In the genomic region with DNA sequence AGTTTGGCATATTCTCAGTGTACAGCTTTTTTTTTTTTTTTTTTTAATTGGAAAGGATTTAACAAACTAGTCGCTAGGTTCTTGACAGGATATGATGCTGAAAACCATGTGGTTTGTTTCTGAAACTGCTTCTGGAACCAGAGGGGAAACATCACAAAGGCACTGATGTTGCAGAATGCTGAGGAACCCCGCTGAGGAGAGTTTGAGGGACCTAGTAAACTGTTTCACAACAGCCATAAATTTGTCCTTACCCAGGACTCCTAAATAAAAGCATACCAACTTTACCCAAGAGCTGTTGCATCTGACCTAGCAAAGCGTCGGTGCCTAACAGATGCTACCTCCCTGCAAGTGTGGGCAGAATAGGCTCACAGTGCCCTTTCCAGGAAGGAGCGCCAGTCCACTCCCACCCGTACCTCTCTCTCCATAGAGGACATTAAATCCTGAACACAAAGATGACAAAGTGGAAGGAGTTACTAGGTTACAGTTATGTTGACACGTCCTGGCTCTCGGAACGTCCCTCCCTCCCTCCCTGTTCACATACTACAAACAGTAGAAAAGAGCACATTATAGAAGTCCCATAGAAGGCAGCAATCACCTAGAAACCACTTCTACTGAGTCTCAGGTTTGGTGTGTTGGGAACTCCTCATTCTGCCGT, we compare ENCODE assay signal across 8 mouse cellular contexts. TPM values are rescaled to one million over a fixed set of nuclear protein-coding genes. Genes with fewer than 3 reads are reported as not detected.
DNase-seq lines count a peak whose midpoint lies in the region; ATAC-seq and TF ChIP-seq lines count a peak whose summit lies in the region.

No protein-coding gene starts in this region.

- peak overlapping the region; percentile 90 for H3K4me3 ChIP-seq in heart, embryonic 11.5 days (ENCODE audit: low read depth, low read length)
- H3K4me3 ChIP-seq in hindbrain, embryonic 15.5 days, result peak overlapping the region; percentile 82
- H3K4me3 ChIP-seq in midbrain, postnatal 0 days (ENCODE audit: low read depth, low read length), result no peak overlapping the region; the same call in 1 of the 2 replicates

- no peak for ATAC-seq in heart, embryonic 11.5 days (replicated peaks; ENCODE audit: insufficient number of reproducible peaks, low FRiP score, low TSS enrichment)
- peak; percentile 22 for ATAC-seq in activated CD4-positive, CD25-positive, alpha-beta regulatory T cell, adult 4 months
- no peak for ATAC-seq in hindbrain, embryonic 15.5 days (ENCODE audit: low FRiP score, low read depth)
- no peak for ATAC-seq in midbrain, postnatal 0 days (ENCODE audit: low FRiP score)

- 0 out of 2 replicates have a peak overlapping the region, but pooled peaks have one; percentile 62 for H3K27ac ChIP-seq in heart, embryonic 11.5 days (ENCODE audit: low read depth, low read length)
- H3K27ac ChIP-seq in hindbrain, embryonic 15.5 days (replicated peaks), result no peak overlapping the region
- H3K27ac ChIP-seq in midbrain, postnatal 0 days (ENCODE audit: low read depth, low read length), result no peak overlapping the region

- H3K9me3 ChIP-seq in heart, embryonic 11.5 days (replicated peaks; ENCODE audit: control insufficient read depth, low read length), result no peaks in the 10 kb centered on the region
- H3K9me3 ChIP-seq in hindbrain, embryonic 15.5 days, result no peaks in the 10 kb centered on the region
- H3K9me3 ChIP-seq in midbrain, postnatal 0 days (ENCODE audit: low read length), result no peaks in the 10 kb centered on the region

- H3K9ac ChIP-seq in heart, embryonic 11.5 days (ENCODE audit: low read depth, low read length), result peak overlapping the region; percentile 91; the same call in 1 of the 2 replicates
- H3K9ac ChIP-seq in hindbrain, embryonic 15.5 days, result no peak overlapping the region
- H3K9ac ChIP-seq in midbrain, postnatal 0 days (replicated peaks; ENCODE audit: low read length, poor library complexity, severe bottlenecking), result no peak overlapping the region

- H3K27me3 ChIP-seq in heart, embryonic 11.5 days (ENCODE audit: control insufficient read depth, insufficient read depth, low read length), result no peaks in the 10 kb centered on the region
- no peaks in the 10 kb centered on the region for H3K27me3 ChIP-seq in hindbrain, embryonic 15.5 days
- no peaks in the 10 kb centered on the region for H3K27me3 ChIP-seq in midbrain, postnatal 0 days (ENCODE audit: insufficient read depth, low read length)

- intact Hi-C loops in gastrocnemius, postnatal 14 days (cut with DNase I; ENCODE audit: low total_unique reads), result loop anchor here (10.0 kb wide), 1 partner anchor 145 kb away; no protein-coding TSS in a partner anchor

- TF ChIP-seq CTCF in midbrain, postnatal 0 days (IDR thresholded peaks at IDR 0.05), result no peak

- peaks cover 23% of the 10 kb centered on the region for H3K4me1 ChIP-seq in heart, embryonic 11.5 days (ENCODE audit: control insufficient read depth, insufficient read depth, low read length)
- H3K4me1 ChIP-seq in hindbrain, embryonic 15.5 days (replicated peaks), result peaks cover 28% of the 10 kb centered on the region
- H3K4me1 ChIP-seq in midbrain, postnatal 0 days (ENCODE audit: insufficient read depth, low read length), result peaks cover 3% of the 10 kb centered on the region; the same call in 1 of the 2 replicates

- H3K36me3 ChIP-seq in heart, embryonic 11.5 days (ENCODE audit: control insufficient read depth, insufficient read depth, low read length), result 0 out of 2 replicates have a peak, but pooled peaks cover 2% of the 10 kb centered on the region
- H3K36me3 ChIP-seq in hindbrain, embryonic 15.5 days, result no peaks in the 10 kb centered on the region
- H3K36me3 ChIP-seq in midbrain, postnatal 0 days (ENCODE audit: insufficient read depth, low read length), result no peaks in the 10 kb centered on the region

- DNase-seq in heart, adult 11 months, result no peak
- DNase-seq in midbrain, postnatal 0 days (ENCODE audit: low spot score), result no peak
- no peak for DNase-seq in cerebellum, postnatal 4 days (ENCODE audit: low spot score in 2 of 2)
- no peak for DNase-seq in ovary, postnatal 10 days (ENCODE audit: low spot score)
- DNase-seq in gastrocnemius, postnatal 14 days, result no peak

- H3K4me2 ChIP-seq in heart, embryonic 11.5 days, result peak overlapping the region; percentile 82
- H3K4me2 ChIP-seq in hindbrain, embryonic 15.5 days, result peak overlapping the region; percentile 77
- peak overlapping the region; percentile 85 for H3K4me2 ChIP-seq in midbrain, postnatal 0 days (ENCODE audit: low read depth, low read length, poor library complexity, severe bottlenecking)

- 49% methylated on average over 10 of the region's 10 CpGs for whole genome bisulfite sequencing in heart, embryonic 11.5 days (ENCODE audit: insufficient replicate concordance)
- WGBS in hindbrain, embryonic 15.5 days, result 51% methylated on average over 10 of the region's 10 CpGs
- 56% methylated on average over 10 of the region's 10 CpGs for WGBS in midbrain, postnatal 0 days

RNA-seq across cellular contexts. Expression of a gene that starts 1.3 kb away (rescaled TPM):
- 16.3 and 21.7 TPM in 2 replicates for polyA plus RNA-seq in heart, embryonic 11.5 days (2014; fragmentation: Nextera tagmentation; extraction: Ambion mirVana)
- 1 to 10 TPM; 3.3 to 4.2 TPM for polyA plus RNA-seq in activated CD4-positive, CD25-positive, alpha-beta regulatory T cell, adult 4 months (2017; shearing (Covaris generic))
- polyA plus RNA-seq in hindbrain, embryonic 15.5 days (2015; fragmentation: Nextera tagmentation; extraction: Ambion mirVana), result 5.6 and 6.1 TPM in 2 replicates
- 8.5 and 11.2 TPM in 2 replicates for total RNA-seq in midbrain, postnatal 0 days (2014; rRNA removed)
- polyA plus RNA-seq in midbrain, postnatal 0 days (2015; fragmentation: Nextera tagmentation; extraction: Ambion mirVana), result 2.3 and 2.5 TPM in 2 replicates
- 10 to 100 TPM; 46.8 to 48.1 TPM for total RNA-seq in gastrocnemius, postnatal 14 days (2021)
